Mouse (Mus musculus): ENCODE results near the gene Gm3532.
"Not testable (repeated sequence)": the region's sequence is repeated elsewhere in the genome, so short reads cannot be mapped to it uniquely, and the experiment has no call there.

Gm3532 gene

DNA sequence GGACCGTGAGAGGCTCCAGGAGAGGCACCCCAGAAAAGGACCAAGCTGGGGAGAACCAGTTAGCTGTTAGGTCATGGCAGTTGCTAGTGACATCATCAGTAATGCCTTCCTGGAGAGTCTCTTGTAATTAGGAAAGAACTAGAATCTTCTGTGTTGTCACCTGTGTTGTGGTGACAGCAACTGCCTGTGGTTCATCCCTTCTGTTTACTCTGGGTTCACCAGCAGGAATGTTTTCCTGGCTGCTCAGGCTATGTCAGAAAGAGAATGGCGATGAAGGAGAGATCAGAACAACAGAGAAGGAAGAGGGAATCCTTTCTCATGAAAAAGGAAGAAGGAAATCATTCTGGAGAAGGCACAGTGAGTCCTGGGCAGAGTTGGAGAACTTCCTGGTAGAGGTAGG lies at the start of gene Gm3532:
TSS of gene Gm3532 (plus strand) at position 301 of the 400 bp plus-strand sequence.
- not testable (repeated sequence) for DNase-seq (ENCODE audit: low spot score)

DNA sequence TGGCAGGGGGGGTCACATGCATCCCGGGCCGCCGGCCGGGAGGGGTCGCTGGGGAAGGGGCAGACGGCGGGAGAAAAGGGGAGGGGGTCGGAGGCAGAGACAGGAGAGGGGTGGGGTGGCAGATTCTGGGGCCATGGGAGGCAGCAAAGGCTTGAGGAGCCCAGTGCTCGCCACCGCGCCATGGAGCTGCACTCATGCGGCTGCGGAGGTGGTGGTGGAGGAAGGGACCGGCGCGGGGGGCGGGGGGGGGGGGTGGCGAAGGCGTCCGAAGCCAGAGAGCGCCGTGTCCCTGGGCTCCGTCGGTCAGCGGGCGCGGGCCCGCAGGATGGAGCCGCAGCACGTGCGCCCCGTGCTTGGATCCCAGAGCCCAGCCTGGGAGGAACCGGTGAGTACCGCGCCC lies 36.9 kb upstream of the Gm3532 start, which contains the start of gene Gm3488:
TSS of gene Gm3488 (plus strand) at position 301 of the 400 bp plus-strand sequence.
- not testable (repeated sequence) for DNase-seq (ENCODE audit: low spot score)

Measured in urinary bladder, postnatal 10 days (tissue).